29 mouse cellular contexts compared by ENCODE assay signal in genomic region chr19:17130544-17130943, GRCm38 (mm10).
"Had no signal": no experiment of that assay in that cellular context is flagged by ENCODE, and none has a peak within 500 bp of the region (broad histone marks: within the 10 kb centered on the region; RNA-seq: fewer than 3 reads in every experiment).

No protein-coding gene starts in this region.

- H3K4me3 ChIP-seq: limb, embryonic 10.5 days; limb, embryonic 12.5 days; limb, embryonic 13.5 days; limb, embryonic 15.5 days; liver, embryonic 12.5 days; liver, embryonic 13.5 days; liver, embryonic 15.5 days; lung, embryonic 15.5 days; megakaryocyte, embryonic 14.5 days; midbrain, embryonic 10.5 days; midbrain, embryonic 12.5 days; midbrain, embryonic 13.5 days; midbrain, embryonic 15.5 days; myocyte; neural tube, embryonic 12.5 days had no signal

- H3K4me1 ChIP-seq: limb, embryonic 10.5 days; limb, embryonic 12.5 days; limb, embryonic 13.5 days; limb, embryonic 15.5 days; liver, embryonic 12.5 days; liver, embryonic 13.5 days; liver, embryonic 15.5 days; lung, embryonic 15.5 days; midbrain, embryonic 10.5 days; midbrain, embryonic 12.5 days; midbrain, embryonic 13.5 days; midbrain, embryonic 15.5 days; neural tube, embryonic 12.5 days had no signal

- H3K27me3 ChIP-seq: limb, embryonic 12.5 days; limb, embryonic 13.5 days; limb, embryonic 15.5 days; liver, embryonic 12.5 days; liver, embryonic 13.5 days; liver, embryonic 15.5 days; lung, embryonic 15.5 days; megakaryocyte, embryonic 14.5 days; midbrain, embryonic 12.5 days; midbrain, embryonic 13.5 days; midbrain, embryonic 15.5 days; neural tube, embryonic 12.5 days had no signal

- DNase-seq: left cerebral cortex, postnatal 4 days; liver; liver, embryonic 13.5 days; liver, postnatal 0 days; lung, adult 2 months; lung, embryonic 14.5 days; lung, postnatal 10 days; lung, postnatal 14 days; lung, postnatal 36 days; lung, postnatal 4 days; midbrain, embryonic 14.5 days had no signal

- H3K27ac ChIP-seq: limb, embryonic 10.5 days; limb, embryonic 12.5 days; limb, embryonic 13.5 days; limb, embryonic 15.5 days; liver, embryonic 12.5 days; liver, embryonic 13.5 days; liver, embryonic 14.5 days; liver, embryonic 15.5 days; lung, embryonic 15.5 days; macrophage; midbrain, embryonic 10.5 days; midbrain, embryonic 12.5 days; midbrain, embryonic 13.5 days; midbrain, embryonic 15.5 days; neural tube, embryonic 12.5 days had no signal

- H3K9me3 ChIP-seq: limb, embryonic 10.5 days; limb, embryonic 12.5 days; limb, embryonic 13.5 days; limb, embryonic 15.5 days; liver, embryonic 12.5 days; liver, embryonic 13.5 days; liver, embryonic 15.5 days; lung, embryonic 15.5 days; megakaryocyte, embryonic 14.5 days; midbrain, embryonic 10.5 days; midbrain, embryonic 12.5 days; midbrain, embryonic 13.5 days; midbrain, embryonic 15.5 days; neural tube, embryonic 12.5 days had no signal

- H3K36me3 ChIP-seq: limb, embryonic 10.5 days; limb, embryonic 12.5 days; limb, embryonic 13.5 days; limb, embryonic 15.5 days; liver, embryonic 12.5 days; liver, embryonic 13.5 days; liver, embryonic 15.5 days; lung, embryonic 15.5 days; midbrain, embryonic 10.5 days; midbrain, embryonic 12.5 days; midbrain, embryonic 13.5 days; midbrain, embryonic 15.5 days; neural tube, embryonic 12.5 days had no signal

- H3K9ac ChIP-seq: limb, embryonic 12.5 days; limb, embryonic 13.5 days; limb, embryonic 15.5 days; liver, embryonic 12.5 days; liver, embryonic 13.5 days; liver, embryonic 14.5 days; liver, embryonic 15.5 days; liver, postnatal 0 days; lung, embryonic 14.5 days; lung, embryonic 15.5 days; midbrain, embryonic 12.5 days; midbrain, embryonic 13.5 days; midbrain, embryonic 15.5 days; neural tube, embryonic 12.5 days had no signal

- H3K4me2 ChIP-seq: limb, embryonic 12.5 days; limb, embryonic 13.5 days; limb, embryonic 15.5 days; liver, embryonic 11.5 days; liver, embryonic 12.5 days; liver, embryonic 13.5 days; liver, embryonic 15.5 days; lung, embryonic 14.5 days; lung, embryonic 15.5 days; midbrain, embryonic 11.5 days; midbrain, embryonic 12.5 days; midbrain, embryonic 13.5 days; midbrain, embryonic 15.5 days; neural tube, embryonic 12.5 days had no signal
